Mouse (Mus musculus) cerebellum, adult 2 months (tissue): ENCODE results near the gene Orc2.

Source experiments
- CTCF ChIP-seq: fragments of 200-500 bp; IDR thresholded peaks from 2 replicates; pipeline ENCODE4 v1.5.1; 2011; ENCODE audit warnings: low read depth, mild to moderate bottlenecking, control low read depth, low read length, moderate library complexity, borderline replicate concordance; ENCODE audit not compliant: insufficient read depth
- POLR2A ChIP-seq: fragments of 200-500 bp; IDR thresholded peaks from 2 replicates; pipeline ENCODE4 v1.6.1; 2011; ENCODE audit warnings: low read length, control low read depth, borderline replicate concordance; ENCODE audit not compliant: insufficient read depth

- TF ChIP-seq CTCF (no peak), POLR2A (no peak)
Observed at GRCm38 (mm10) chr1:58498758-58499157, 6.2 kb downstream of the Orc2 start.
